20 mouse cellular contexts compared by ENCODE assay signal in the genomic region with DNA sequence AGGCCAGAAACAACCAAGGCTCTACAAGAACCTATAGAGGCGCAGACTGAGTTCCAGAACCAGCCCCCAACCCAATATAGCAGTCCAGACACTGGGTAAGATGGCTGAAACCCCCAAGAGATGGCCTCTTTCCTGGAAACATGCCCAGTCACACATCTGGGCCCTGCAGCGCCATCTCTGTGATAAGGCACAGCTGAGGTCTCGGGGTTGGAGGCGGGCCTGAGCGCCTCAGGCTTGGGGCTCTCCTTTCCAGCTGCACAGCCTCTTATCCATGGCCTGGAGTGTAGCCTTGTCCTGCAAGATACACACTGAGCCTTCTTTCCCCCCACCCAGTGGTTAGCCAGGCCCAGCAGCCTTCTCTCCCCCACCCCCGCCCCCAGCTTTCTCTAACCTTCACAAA. TPM values are rescaled to one million over a fixed set of nuclear protein-coding genes. Genes with fewer than 3 reads are reported as not detected.
DNase-seq lines count a peak whose midpoint lies in the region; ATAC-seq lines count a peak whose summit lies in the region.
"Had no signal": no experiment of that assay in that cellular context is flagged by ENCODE, and none has a peak within 500 bp of the region (broad histone marks: within the 10 kb centered on the region; RNA-seq: fewer than 3 reads in every experiment).

No protein-coding gene starts in this region.

- no peak overlapping the region for H3K4me2 ChIP-seq in kidney, embryonic 15.5 days
- peak overlapping the region; percentile 33 for H3K4me2 ChIP-seq in liver, embryonic 13.5 days
- no peak overlapping the region for H3K4me2 ChIP-seq in kidney, embryonic 16.5 days (replicated peaks; ENCODE audit: low read depth, low read length)
- H3K4me2 ChIP-seq: hindbrain, embryonic 13.5 days; neural tube, embryonic 15.5 days had no signal

- H3K4me1 ChIP-seq in kidney, embryonic 15.5 days: no peaks in the 10 kb centered on the region
- H3K4me1 ChIP-seq in liver, embryonic 13.5 days (replicated peaks): peaks cover 44% of the 10 kb centered on the region
- H3K4me1 ChIP-seq in kidney, embryonic 16.5 days (ENCODE audit: insufficient read depth, low read length): no peaks in the 10 kb centered on the region
- H3K4me1 ChIP-seq: hindbrain, embryonic 13.5 days; neural tube, embryonic 15.5 days had no signal

- no peaks in the 10 kb centered on the region for H3K9me3 ChIP-seq in kidney, embryonic 15.5 days (replicated peaks)
- H3K9me3 ChIP-seq in liver, embryonic 13.5 days (replicated peaks): no peaks in the 10 kb centered on the region
- peaks cover 5% of the 10 kb centered on the region for H3K9me3 ChIP-seq in kidney, embryonic 16.5 days (ENCODE audit: low read length)
- H3K9me3 ChIP-seq: hindbrain, embryonic 13.5 days; neural tube, embryonic 15.5 days had no signal

- ATAC-seq in kidney, embryonic 15.5 days (replicated peaks; ENCODE audit: low FRiP score): 0 out of 2 replicates have a peak, but pooled peaks have one; percentile 54
- 0 out of 2 replicates have a peak, but pooled peaks have one; percentile 37 for ATAC-seq in erythroid progenitor cell, adult 5-6 weeks (replicated peaks; ENCODE audit: low FRiP score, poor library complexity, severe bottlenecking)
- peak; percentile 97 for ATAC-seq in liver, embryonic 13.5 days (ENCODE audit: low read depth)
- no peak for ATAC-seq in kidney, embryonic 16.5 days (ENCODE audit: low FRiP score, low TSS enrichment)
- ATAC-seq: forebrain, postnatal 0 days had no signal

- no peak for DNase-seq in kidney, postnatal 4 days
- peak; percentile 70 for DNase-seq in liver, embryonic 13.5 days
- no peak for DNase-seq in spleen, postnatal 36 days (ENCODE audit: low spot score in 2 of 2)
- DNase-seq in layer of hippocampus, postnatal 14 days (ENCODE audit: low spot score in 2 of 2): no peak
- DNase-seq: cerebellum, adult 11-12 months; forebrain, postnatal 0 days; kidney, adult 11 months; kidney, postnatal 36 days; lung, adult 18-20 months; lung, postnatal 4 days; midbrain, embryonic 14.5 days; right cerebral cortex, postnatal 25 days; thymus, postnatal 4 days had no signal

- WGBS in kidney, embryonic 15.5 days: 90% methylated on average over 6 of the region's 6 CpGs
- whole genome bisulfite sequencing in liver, embryonic 13.5 days (ENCODE audit: insufficient replicate concordance): 39% methylated on average over 6 of the region's 6 CpGs
- 93% methylated on average over 6 of the region's 6 CpGs for WGBS in kidney, embryonic 16.5 days

- H3K36me3 ChIP-seq in kidney, embryonic 15.5 days: peaks cover 14% of the 10 kb centered on the region; the same call in 1 of the 2 replicates
- peaks cover 31% of the 10 kb centered on the region for H3K36me3 ChIP-seq in liver, embryonic 13.5 days
- peaks cover 11% of the 10 kb centered on the region; the same call in 1 of the 2 replicates for H3K36me3 ChIP-seq in kidney, embryonic 16.5 days (ENCODE audit: insufficient read depth, low read length)

- no peak overlapping the region for H3K4me3 ChIP-seq in kidney, embryonic 15.5 days (replicated peaks)
- H3K4me3 ChIP-seq in liver, embryonic 13.5 days (replicated peaks): peak overlapping the region; percentile 5; the same call in 1 of the 2 replicates
- no peak overlapping the region for H3K4me3 ChIP-seq in kidney, embryonic 16.5 days (ENCODE audit: low read length)
- H3K4me3 ChIP-seq: erythroblast, embryonic 14.5 days; hindbrain, embryonic 13.5 days; myocyte; neural tube, embryonic 15.5 days had no signal

- H3K27me3 ChIP-seq in kidney, embryonic 15.5 days: no peaks in the 10 kb centered on the region
- no peaks in the 10 kb centered on the region for H3K27me3 ChIP-seq in liver, embryonic 13.5 days
- no peaks in the 10 kb centered on the region for H3K27me3 ChIP-seq in kidney, embryonic 16.5 days (ENCODE audit: insufficient read depth, low read length)
- H3K27me3 ChIP-seq: hindbrain, embryonic 13.5 days; neural tube, embryonic 15.5 days had no signal

- H3K27ac ChIP-seq in kidney, embryonic 15.5 days: no peak overlapping the region
- H3K27ac ChIP-seq in liver, embryonic 13.5 days: peak overlapping the region; percentile 89
- H3K27ac ChIP-seq in kidney, embryonic 16.5 days (ENCODE audit: low read length): no peak overlapping the region
- H3K27ac ChIP-seq: hindbrain, embryonic 13.5 days; neural tube, embryonic 15.5 days had no signal

- H3K9ac ChIP-seq in kidney, embryonic 15.5 days: no peak overlapping the region
- H3K9ac ChIP-seq in liver, embryonic 13.5 days: peak overlapping the region; percentile 53
- H3K9ac ChIP-seq in kidney, embryonic 16.5 days (replicated peaks; ENCODE audit: low read length): no peak overlapping the region
- H3K9ac ChIP-seq: forebrain, postnatal 0 days; hindbrain, embryonic 13.5 days; neural tube, embryonic 15.5 days had no signal

RNA-seq across cellular contexts. Expression of a gene that starts 7.0 kb away (rescaled TPM):
- polyA plus RNA-seq in kidney, embryonic 15.5 days (2015; fragmentation: Nextera tagmentation; extraction: Ambion mirVana): 76.3 and 83.0 TPM in 2 replicates
- total RNA-seq in erythroid progenitor cell, adult 5-6 weeks (2015; ENCODE audit: low replicate concordance): 2.9 and 10.5 TPM in 2 replicates
- total RNA-seq in erythroid progenitor cell, adult 5-6 weeks (2017; ENCODE audit: low replicate concordance): 3.5 and 7.6 TPM in 2 replicates
- polyA plus RNA-seq in liver, embryonic 13.5 days (2015; fragmentation: Nextera tagmentation; extraction: Ambion mirVana): 40.5 and 42.5 TPM in 2 replicates
- 10 to 100 TPM; 30.8 to 34.4 TPM for total RNA-seq in layer of hippocampus, postnatal 14 days (2021)
- 83.5 and 93.2 TPM in 2 replicates for polyA plus RNA-seq in kidney, embryonic 16.5 days (2015; fragmentation: Nextera tagmentation; extraction: Ambion mirVana)

RNA-seq across cellular contexts. Expression of a gene that starts 14.0 kb away (rescaled TPM):
- 19.8 and 20.8 TPM in 2 replicates for polyA plus RNA-seq in kidney, embryonic 15.5 days (2015; fragmentation: Nextera tagmentation; extraction: Ambion mirVana)
- total RNA-seq in erythroid progenitor cell, adult 5-6 weeks (2015; ENCODE audit: low replicate concordance): not detected in 2 replicates
- 1.7 TPM in 1 of 2 replicates, not detected in the other for total RNA-seq in erythroid progenitor cell, adult 5-6 weeks (2017; ENCODE audit: low replicate concordance)
- 14.2 and 15.6 TPM in 2 replicates for polyA plus RNA-seq in liver, embryonic 13.5 days (2015; fragmentation: Nextera tagmentation; extraction: Ambion mirVana)
- 10 to 100 TPM; 21.7 to 24.4 TPM for total RNA-seq in layer of hippocampus, postnatal 14 days (2021)
- 22.0 and 22.8 TPM in 2 replicates for polyA plus RNA-seq in kidney, embryonic 16.5 days (2015; fragmentation: Nextera tagmentation; extraction: Ambion mirVana)

RNA-seq across cellular contexts. Expression of a gene that starts 20.4 kb away (rescaled TPM):
- 9.8 and 10.8 TPM in 2 replicates for polyA plus RNA-seq in kidney, embryonic 15.5 days (2015; fragmentation: Nextera tagmentation; extraction: Ambion mirVana)
- total RNA-seq in erythroid progenitor cell, adult 5-6 weeks (2015; ENCODE audit: low replicate concordance): 3.2 TPM in 1 of 2 replicates, not detected in the other
- total RNA-seq in erythroid progenitor cell, adult 5-6 weeks (2017; ENCODE audit: low replicate concordance): 1.8 and 2.3 TPM in 2 replicates
- polyA plus RNA-seq in liver, embryonic 13.5 days (2015; fragmentation: Nextera tagmentation; extraction: Ambion mirVana): 9.7 and 10.1 TPM in 2 replicates
- total RNA-seq in layer of hippocampus, postnatal 14 days (2021): 10 to 100 TPM; 19.7 to 22.4 TPM
- 12.0 and 13.4 TPM in 2 replicates for polyA plus RNA-seq in kidney, embryonic 16.5 days (2015; fragmentation: Nextera tagmentation; extraction: Ambion mirVana)

RNA-seq across cellular contexts. Expression of a gene that starts 51.7 kb away (rescaled TPM):
- polyA plus RNA-seq in kidney, embryonic 15.5 days (2015; fragmentation: Nextera tagmentation; extraction: Ambion mirVana): 8.2 and 8.9 TPM in 2 replicates
- 4.7 and 9.2 TPM in 2 replicates for total RNA-seq in erythroid progenitor cell, adult 5-6 weeks (2015; ENCODE audit: low replicate concordance)
- 4.8 and 13.2 TPM in 2 replicates for total RNA-seq in erythroid progenitor cell, adult 5-6 weeks (2017; ENCODE audit: low replicate concordance)
- polyA plus RNA-seq in liver, embryonic 13.5 days (2015; fragmentation: Nextera tagmentation; extraction: Ambion mirVana): 2.8 and 3.7 TPM in 2 replicates
- total RNA-seq in layer of hippocampus, postnatal 14 days (2021): 10 to 100 TPM; 71.7 to 74.4 TPM
- polyA plus RNA-seq in kidney, embryonic 16.5 days (2015; fragmentation: Nextera tagmentation; extraction: Ambion mirVana): 8.2 and 12.3 TPM in 2 replicates

RNA-seq across cellular contexts. Expression of a gene that starts 52.2 kb away (rescaled TPM):
- 40.1 and 41.7 TPM in 2 replicates for polyA plus RNA-seq in kidney, embryonic 15.5 days (2015; fragmentation: Nextera tagmentation; extraction: Ambion mirVana)
- 9.6 and 11.9 TPM in 2 replicates for total RNA-seq in erythroid progenitor cell, adult 5-6 weeks (2015; ENCODE audit: low replicate concordance)
- 6.9 and 10.7 TPM in 2 replicates for total RNA-seq in erythroid progenitor cell, adult 5-6 weeks (2017; ENCODE audit: low replicate concordance)
- polyA plus RNA-seq in liver, embryonic 13.5 days (2015; fragmentation: Nextera tagmentation; extraction: Ambion mirVana): 11.9 and 12.5 TPM in 2 replicates
- 10 to 100 TPM; 66.5 to 72.5 TPM for total RNA-seq in layer of hippocampus, postnatal 14 days (2021)
- polyA plus RNA-seq in kidney, embryonic 16.5 days (2015; fragmentation: Nextera tagmentation; extraction: Ambion mirVana): 43.8 and 46.2 TPM in 2 replicates
